Mouse (Mus musculus) embryonic facial prominence, embryonic 10.5 days (tissue): ENCODE data around the gene Tctex1d4. TPM values are rescaled to one million over a fixed set of nuclear protein-coding genes. Genes with fewer than 3 reads are reported as not detected.

ENCODE experiments used
- DNase-seq: peaks from one replicate; pipeline ENCODE4 v3.0.0-alpha.2; 2017; ENCODE audit warnings: low spot score
- H3K27ac ChIP-seq: fragments of 300-500 bp; sonication (generic); replicated peaks from 2 replicates; pipeline ENCODE4 v1.5.1; 2016; ENCODE audit warnings: mild to moderate bottlenecking
- H3K27me3 ChIP-seq: fragments of 300-500 bp; sonication (generic); replicated peaks from 2 replicates; pipeline ENCODE4 v1.6.1; 2016; ENCODE audit warnings: low read depth, mild to moderate bottlenecking; ENCODE audit not compliant: poor library complexity, severe bottlenecking
- H3K36me3 ChIP-seq: fragments of 300-500 bp; sonication (generic); replicated peaks from 2 replicates; pipeline ENCODE4 v1.6.1; 2016; ENCODE audit warnings: mild to moderate bottlenecking, moderate library complexity
- H3K4me1 ChIP-seq: fragments of 300-500 bp; sonication (generic); 2 replicates; pipeline ENCODE4 v1.6.1; 2016
- H3K4me3 ChIP-seq: fragments of 300-500 bp; sonication (generic); 2 replicates; pipeline ENCODE4 v1.5.1; 2016; ENCODE audit warnings: mild to moderate bottlenecking, moderate library complexity
- H3K9me3 ChIP-seq: fragments of 300-500 bp; sonication (generic); 2 replicates; pipeline ENCODE4 v1.6.1; 2016; ENCODE audit warnings: mild to moderate bottlenecking
- WGBS: fragments of 180-500 bp; shearing (Covaris S2); methylation state at CpG from one replicate; pipeline ENCODE4 v1.1.7; 2016; 5-methylcytosine and 5-hydroxymethylcytosine counted together
- polyA plus RNA-seq: library from polyadenylated mRNA; unstranded; fragments of >200 nt; fragmentation: Nextera tagmentation; extraction: Ambion mirVana; gene quantifications from 2 replicates; pipeline ENCODE4 v1.2.1, GENCODE M21; 2016

Gene Tctex1d4
- polyA plus RNA-seq, 1 experiment from 2014 or later = not detected

DNA sequence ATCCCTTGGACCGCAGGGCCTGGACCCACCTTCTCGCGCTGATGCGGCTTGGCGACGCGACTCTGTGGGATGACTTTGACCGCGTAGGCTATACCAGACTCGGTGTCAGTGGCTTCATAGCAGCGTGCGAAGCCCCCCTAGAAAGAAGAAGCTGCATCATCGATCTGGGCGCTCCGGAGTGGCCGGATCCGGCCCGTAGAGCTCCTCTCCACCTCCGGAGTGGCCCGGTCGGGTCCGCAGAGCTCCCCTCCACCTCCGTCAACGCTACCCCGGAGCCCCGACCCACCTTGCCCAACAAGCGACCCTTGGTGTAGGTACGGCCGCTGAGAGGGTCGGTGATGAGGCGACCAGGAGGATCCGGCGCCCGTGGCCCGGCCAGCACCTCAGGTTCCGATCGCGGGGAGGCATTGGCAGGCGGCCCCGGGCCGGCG, 6.8 kb downstream of the Tctex1d4 start:
- Histone ChIP-seq H3K9me3 (no peaks in the 10 kb centered on the region), H3K27ac (peak overlapping the region; percentile 83), H3K27me3 (peaks cover 45% of the 10 kb centered on the region), H3K4me3 (peak overlapping the region; percentile 92), H3K4me1 (peaks cover 54% of the 10 kb centered on the region), H3K36me3 (peaks cover 30% of the 10 kb centered on the region)
- under 1% methylated on average over 42 of the region's 42 CpGs for WGBS
- no peak for DNase-seq

DNA sequence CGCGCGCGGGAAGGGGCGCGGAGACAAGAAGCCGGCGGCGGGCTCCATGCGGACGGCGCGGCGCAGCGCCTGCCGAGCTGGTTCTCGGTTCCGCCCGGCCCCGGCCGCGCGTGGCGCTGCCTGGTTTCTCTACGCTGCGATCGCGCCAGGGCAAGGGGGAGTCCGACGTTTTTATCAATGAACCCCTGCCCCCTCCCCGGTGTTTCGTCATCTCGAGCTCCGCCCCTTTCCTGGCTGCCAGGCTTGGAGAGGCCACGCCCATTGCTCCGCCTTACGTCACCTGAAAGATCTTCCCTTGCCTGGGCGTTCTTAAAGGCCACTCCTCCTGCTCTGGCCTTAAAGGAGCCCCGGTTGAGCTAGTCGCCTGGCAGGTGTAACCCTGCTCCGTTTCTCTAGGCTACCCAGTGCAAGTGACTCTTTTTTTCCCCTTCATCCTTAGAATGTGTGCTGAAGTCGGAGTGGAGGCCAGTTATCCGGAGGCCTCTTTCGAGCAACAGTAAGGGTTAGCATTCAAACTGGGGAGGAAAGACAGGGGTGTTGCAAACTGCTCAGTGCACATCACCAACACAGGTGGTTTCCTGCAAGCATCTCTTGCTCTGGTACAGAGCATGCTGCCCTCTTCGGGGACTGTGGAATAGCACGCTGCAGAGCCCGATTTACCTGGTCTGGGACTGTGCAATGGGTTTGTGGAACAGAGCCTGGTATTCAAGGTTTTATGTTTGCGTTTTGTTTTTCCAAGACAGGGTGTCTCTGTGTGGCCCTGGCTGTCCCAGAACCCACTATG, 7.4 kb downstream of the Tctex1d4 start, which contains the start of gene Plk3:
Gene Plk3 (minus strand): TSS at position 147 of the 784 bp plus-strand sequence.
- peak within 1 kb of the TSS; percentile 92 for H3K4me3 ChIP-seq
- 2% methylated on average over 48 of the region's 48 CpGs for WGBS
- peaks cover 61% of the 10 kb centered on the region for H3K4me1 ChIP-seq
- H3K9me3 ChIP-seq = no peaks in the 10 kb centered on the region
- peaks cover 45% of the 10 kb centered on the region for H3K27me3 ChIP-seq
- DNase-seq = peak; percentile 96
- H3K27ac ChIP-seq = peak within 1 kb of the TSS; percentile 83
- peaks cover 24% of the 10 kb centered on the region for H3K36me3 ChIP-seq

DNA sequence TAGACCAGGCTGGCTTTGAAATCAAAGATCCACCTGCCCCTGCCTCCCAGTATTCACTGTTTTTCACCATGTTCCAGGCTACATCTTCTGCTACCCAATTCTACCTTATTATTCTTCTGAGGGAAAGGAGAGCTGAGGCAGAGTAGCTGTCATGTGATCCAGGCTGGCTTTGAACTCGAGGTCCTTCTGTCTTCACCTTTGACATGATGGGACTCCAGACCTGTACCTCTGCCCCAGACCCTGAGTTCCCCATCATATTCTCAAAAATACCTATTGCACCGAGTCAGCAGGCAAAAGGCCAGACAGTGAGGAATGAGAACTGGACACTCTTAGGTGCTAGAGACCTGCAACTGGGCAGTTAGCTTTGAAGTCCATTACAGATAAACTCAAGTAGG, 8.0 kb downstream of the Tctex1d4 start:
- Histone ChIP-seq H3K4me3 (peak overlapping the region; percentile 92), H3K4me1 (peaks cover 62% of the 10 kb centered on the region), H3K27ac (no peak overlapping the region), H3K27me3 (peaks cover 42% of the 10 kb centered on the region), H3K36me3 (peaks cover 19% of the 10 kb centered on the region), H3K9me3 (no peaks in the 10 kb centered on the region)
- WGBS = 30% methylated on average over 2 of the region's 2 CpGs
- DNase-seq = no peak

DNA sequence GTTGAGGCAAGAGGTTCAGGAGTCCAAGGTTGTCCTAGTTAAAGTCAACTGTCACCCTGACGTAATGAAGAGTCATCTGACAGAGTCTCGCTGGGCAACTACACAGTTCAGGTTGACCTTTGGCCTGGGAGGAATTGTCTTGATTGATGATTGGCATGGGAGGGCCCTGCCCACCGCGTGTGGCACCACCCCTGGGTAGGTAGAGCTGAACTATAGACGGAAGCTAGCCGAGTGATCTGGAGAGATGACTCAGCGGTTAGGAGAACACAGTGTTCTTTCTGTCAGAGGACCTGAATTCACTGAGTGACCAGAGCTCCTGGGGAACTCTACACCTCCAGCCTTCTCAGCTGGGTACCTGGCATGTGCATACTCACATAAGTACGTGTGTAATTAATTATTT, 9.4 kb downstream of the Tctex1d4 start:
- Histone ChIP-seq H3K4me3 (no peak overlapping the region), H3K27ac (no peak overlapping the region), H3K9me3 (no peaks in the 10 kb centered on the region), H3K36me3 (0 out of 2 replicates have a peak, but pooled peaks cover 7% of the 10 kb centered on the region), H3K4me1 (peaks cover 56% of the 10 kb centered on the region), H3K27me3 (peaks cover 29% of the 10 kb centered on the region)
- WGBS = 17% methylated on average over 8 of the region's 8 CpGs
- DNase-seq = no peak

DNA sequence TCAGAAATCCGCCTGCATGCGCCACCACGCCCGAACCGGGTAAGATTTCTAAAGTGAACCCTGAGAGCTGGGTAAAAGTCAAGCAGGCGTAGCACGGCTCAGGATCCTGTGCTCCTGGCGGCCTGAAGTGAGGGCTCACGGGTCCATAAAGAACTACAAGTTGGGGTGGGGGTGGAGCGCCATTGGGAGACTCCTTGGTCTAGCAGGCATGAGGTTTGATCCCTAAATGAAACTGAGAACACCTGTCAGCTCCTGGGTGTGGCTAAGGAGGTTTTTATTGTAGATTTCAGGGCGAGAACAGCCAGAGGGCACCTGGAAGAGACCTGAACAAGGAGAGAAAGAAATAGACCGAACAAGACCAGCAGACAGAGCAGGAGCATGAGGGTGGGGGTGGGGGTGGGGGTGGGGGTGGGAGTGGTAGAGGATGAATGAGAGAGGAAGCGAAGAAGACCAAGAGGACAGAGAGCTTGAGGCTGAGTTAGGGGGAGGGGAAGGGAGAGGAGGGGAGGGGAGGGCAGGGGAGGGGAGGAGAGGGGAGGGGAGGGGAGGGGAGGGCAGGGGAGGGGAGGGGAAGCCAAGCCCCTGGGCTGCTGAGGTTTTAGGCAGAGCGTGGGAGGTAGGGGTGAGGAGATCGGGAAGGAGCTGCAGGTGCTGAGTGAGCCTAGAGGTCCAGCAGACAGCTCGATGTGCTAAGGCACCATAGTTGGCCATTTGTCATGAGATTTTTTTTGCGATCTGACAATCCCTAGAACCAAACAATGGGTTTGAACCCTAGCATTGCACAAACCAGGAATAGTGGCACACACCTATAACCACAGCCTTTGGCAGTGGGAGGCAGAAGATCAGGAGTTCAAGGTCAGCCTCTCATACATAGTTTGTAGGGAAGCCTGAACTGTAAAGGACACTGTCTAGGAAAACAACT, 12.0 kb downstream of the Tctex1d4 start:
- Histone ChIP-seq H3K36me3 (no peaks in the 10 kb centered on the region), H3K9me3 (no peaks in the 10 kb centered on the region), H3K4me1 (peaks cover 37% of the 10 kb centered on the region), H3K4me3 (no peak overlapping the region), H3K27ac (peak overlapping the region; percentile 51), H3K27me3 (peaks cover 4% of the 10 kb centered on the region)
- no peak for DNase-seq
- 71% methylated on average over 16 of the region's 17 CpGs for WGBS

DNA sequence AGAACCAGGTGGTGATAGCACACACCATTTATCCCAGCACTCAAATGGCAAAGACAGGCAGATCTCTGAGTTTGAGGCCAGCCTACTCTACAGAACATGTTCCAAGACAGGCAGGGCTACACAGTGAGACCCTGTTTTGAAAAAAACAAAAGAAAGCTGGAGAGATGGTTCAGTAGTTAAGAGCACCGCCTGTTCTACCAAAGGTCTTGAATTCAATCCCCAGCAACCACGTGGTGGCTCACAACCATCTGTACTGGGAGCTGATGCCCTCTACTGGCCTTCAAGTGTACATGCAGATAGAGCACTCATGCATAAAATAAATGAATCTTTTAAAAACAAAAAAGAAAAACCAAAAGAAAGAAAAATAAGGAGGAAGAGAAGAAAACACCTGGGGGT, 12.6 kb downstream of the Tctex1d4 start:
- Histone ChIP-seq H3K27me3 (0 out of 2 replicates have a peak, but pooled peaks cover 3% of the 10 kb centered on the region), H3K27ac (no peak overlapping the region), H3K9me3 (no peaks in the 10 kb centered on the region), H3K4me3 (no peak overlapping the region), H3K4me1 (peaks cover 33% of the 10 kb centered on the region), H3K36me3 (no peaks in the 10 kb centered on the region)
- peak; percentile 53 for DNase-seq
- 4% methylated on average over 2 of the region's 2 CpGs for WGBS

DNA sequence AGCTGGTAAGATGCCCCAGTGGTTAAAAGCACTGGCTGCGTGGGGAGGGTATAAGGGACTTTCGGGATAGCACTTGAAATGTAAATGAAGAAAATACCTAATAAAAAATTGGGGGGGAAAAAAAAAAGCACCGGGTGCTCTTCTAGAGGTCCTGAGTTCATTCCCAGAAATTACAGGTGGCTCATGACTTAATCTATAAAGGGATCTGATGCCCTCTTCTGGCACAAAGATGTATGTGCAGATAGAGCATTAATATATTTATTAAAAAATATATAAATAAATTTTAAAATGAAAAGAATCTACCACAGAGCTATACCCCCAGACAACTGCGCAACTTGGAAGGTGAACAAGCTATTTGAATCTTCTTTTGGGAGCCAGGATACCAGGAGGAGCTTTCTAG, 14.0 kb downstream of the Tctex1d4 start:
- DNase-seq = no peak
- Histone ChIP-seq H3K4me1 (peaks cover 27% of the 10 kb centered on the region), H3K27ac (no peak overlapping the region), H3K27me3 (no peaks in the 10 kb centered on the region), H3K9me3 (no peaks in the 10 kb centered on the region), H3K36me3 (no peaks in the 10 kb centered on the region), H3K4me3 (no peak overlapping the region)
- WGBS = 42% methylated on average over 4 of the region's 4 CpGs

DNA sequence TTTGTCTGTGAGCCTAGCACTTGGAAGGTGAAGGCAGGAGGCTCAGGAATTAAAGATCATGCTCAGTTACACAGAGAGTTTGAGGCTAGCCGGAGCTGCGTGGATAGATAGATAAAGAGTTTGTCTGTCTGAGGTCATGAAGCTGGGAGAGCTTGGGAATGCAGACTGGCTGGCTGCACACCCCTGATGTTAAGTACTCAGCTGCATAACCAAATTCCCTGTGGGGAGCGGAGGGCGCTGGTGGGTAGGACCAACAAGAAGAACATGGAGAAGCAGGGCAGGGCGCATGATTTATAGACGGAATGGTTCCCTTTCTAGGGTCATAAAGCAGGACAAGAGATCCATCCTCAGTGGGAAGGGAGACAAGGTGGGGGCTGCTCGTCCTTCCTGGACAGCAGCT, 16.4 kb downstream of the Tctex1d4 start:
- no peaks in the 10 kb centered on the region for H3K9me3 ChIP-seq
- H3K27ac ChIP-seq = no peak overlapping the region
- H3K4me3 ChIP-seq = no peak overlapping the region
- no peak for DNase-seq
- H3K27me3 ChIP-seq = no peaks in the 10 kb centered on the region
- peaks cover 18% of the 10 kb centered on the region for H3K4me1 ChIP-seq
- WGBS = 73% methylated on average over 7 of the region's 7 CpGs
- H3K36me3 ChIP-seq = peaks cover 5% of the 10 kb centered on the region; the same call in 1 of the 2 replicates

DNA sequence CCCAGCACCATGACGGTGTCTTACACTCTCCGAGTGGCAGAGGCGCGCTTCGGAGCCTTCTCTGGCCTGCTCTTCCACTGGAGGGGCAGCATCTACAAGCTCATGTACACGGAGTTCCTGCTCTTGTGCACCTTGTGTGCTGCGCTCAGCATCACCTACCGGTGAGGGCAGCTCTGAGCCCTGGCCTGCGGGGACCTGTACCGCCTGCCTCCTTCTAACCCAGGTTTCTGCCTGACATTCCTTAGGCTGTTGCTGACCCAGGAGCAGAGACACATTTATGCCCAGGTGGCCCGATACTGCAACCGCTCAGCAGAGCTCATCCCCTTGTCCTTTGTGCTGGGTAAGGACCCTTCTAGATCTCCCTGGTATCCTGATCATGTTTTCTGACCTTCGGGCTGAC, 18.7 kb downstream of the Tctex1d4 start:
- H3K27me3 ChIP-seq = no peaks in the 10 kb centered on the region
- no peak overlapping the region for H3K27ac ChIP-seq
- no peak overlapping the region for H3K4me3 ChIP-seq
- no peak for DNase-seq
- peaks cover 8% of the 10 kb centered on the region; the same call in 1 of the 2 replicates for H3K4me1 ChIP-seq
- H3K9me3 ChIP-seq = no peaks in the 10 kb centered on the region
- H3K36me3 ChIP-seq = peaks cover 27% of the 10 kb centered on the region
- WGBS = 91% methylated on average over 13 of the region's 13 CpGs

DNA sequence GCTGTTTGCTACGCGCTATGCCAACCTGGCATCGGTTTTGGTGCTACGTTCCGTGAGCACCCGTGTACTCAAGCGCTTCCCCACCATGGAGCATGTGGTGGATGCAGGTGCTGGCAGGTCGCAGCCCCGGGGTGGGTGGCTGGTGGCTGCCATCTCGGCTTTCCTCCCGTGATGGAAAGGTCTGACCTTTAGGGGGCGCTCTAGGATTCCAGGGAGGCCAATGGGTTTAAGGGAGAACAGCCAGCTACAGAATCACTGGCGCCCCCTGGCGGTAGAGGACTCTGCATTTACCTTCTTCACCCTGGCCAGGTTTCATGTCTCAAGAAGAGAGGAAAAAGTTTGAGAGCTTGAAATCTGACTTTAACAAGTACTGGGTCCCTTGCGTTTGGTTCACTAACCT, 19.6 kb downstream of the Tctex1d4 start:
- Histone ChIP-seq H3K9me3 (no peaks in the 10 kb centered on the region), H3K36me3 (peaks cover 37% of the 10 kb centered on the region), H3K27ac (no peak overlapping the region), H3K4me1 (peaks cover 4% of the 10 kb centered on the region; the same call in 1 of the 2 replicates), H3K27me3 (no peaks in the 10 kb centered on the region), H3K4me3 (no peak overlapping the region)
- peak; percentile 88 for DNase-seq
- 31% methylated on average over 15 of the region's 15 CpGs for WGBS

DNA sequence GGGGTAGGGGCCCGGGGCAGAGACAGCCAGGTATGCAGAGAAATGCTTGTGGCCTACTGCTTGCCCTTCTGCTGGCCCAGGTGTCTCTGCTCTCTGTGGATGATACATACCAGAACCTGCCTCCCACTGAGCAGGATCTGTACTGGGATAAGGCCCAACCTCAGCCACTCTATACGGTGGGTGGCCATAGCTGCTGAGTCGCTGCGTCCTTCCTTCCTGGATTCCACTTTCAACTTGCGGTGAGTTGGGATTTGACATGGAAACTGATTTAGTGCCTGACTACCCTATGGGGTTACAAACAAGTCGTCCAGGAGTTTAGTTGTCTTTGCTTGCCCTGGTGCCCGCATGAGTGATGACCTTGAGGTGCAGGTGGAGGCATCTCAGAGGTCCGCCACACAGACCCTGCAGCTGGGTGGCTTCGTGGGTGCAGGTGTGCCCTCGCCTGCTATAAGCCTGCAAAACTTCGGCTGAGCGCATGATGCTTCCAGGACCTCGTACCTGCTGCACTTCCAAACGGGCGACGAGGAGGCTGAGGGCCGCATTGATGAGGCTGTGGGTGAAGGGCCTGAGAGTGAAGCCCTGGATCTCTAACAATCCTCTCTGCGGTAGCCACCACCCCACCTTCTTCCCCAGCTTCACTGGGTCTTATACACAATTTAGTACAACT, 21.6 kb downstream of the Tctex1d4 start:
- WGBS = 88% methylated on average over 18 of the region's 18 CpGs
- H3K36me3 ChIP-seq = peaks cover 56% of the 10 kb centered on the region
- peaks cover 7% of the 10 kb centered on the region for H3K4me1 ChIP-seq
- H3K4me3 ChIP-seq = no peak overlapping the region
- H3K9me3 ChIP-seq = no peaks in the 10 kb centered on the region
- DNase-seq = no peak
- no peaks in the 10 kb centered on the region for H3K27me3 ChIP-seq
- no peak overlapping the region for H3K27ac ChIP-seq

DNA sequence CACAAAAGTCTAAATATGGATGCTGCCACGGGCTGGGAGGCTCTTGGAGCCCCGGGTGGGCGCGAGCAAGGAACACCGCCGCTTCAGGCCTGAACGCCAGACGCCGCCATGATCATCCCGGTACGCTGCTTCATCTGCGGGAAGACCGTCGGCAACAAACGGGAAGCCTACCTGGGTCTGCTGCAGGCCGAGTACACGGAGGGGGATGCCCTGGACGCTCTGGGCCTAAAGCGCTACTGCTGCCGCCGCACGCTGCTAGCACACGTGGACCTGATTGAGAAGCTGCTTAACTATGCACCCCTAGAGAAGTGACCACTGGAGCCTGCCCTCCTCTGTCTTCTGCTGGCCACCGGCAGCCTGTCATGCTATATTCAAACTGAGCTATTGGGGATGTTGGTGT, 22.2 kb downstream of the Tctex1d4 start:
- Histone ChIP-seq H3K27ac (no peak overlapping the region), H3K9me3 (no peaks in the 10 kb centered on the region), H3K27me3 (no peaks in the 10 kb centered on the region), H3K4me1 (peaks cover 13% of the 10 kb centered on the region), H3K4me3 (no peak overlapping the region), H3K36me3 (peaks cover 62% of the 10 kb centered on the region)
- WGBS = 75% methylated on average over 24 of the region's 24 CpGs
- DNase-seq = peak; percentile 29
